Mouse (Mus musculus) erythroid progenitor cell, adult 5-6 weeks (primary cell): ENCODE results near the gene Thada. TPM values are rescaled to one million over a fixed set of nuclear protein-coding genes. Genes with fewer than 3 reads are reported as not detected.

ENCODE experiments used
- ATAC-seq: replicated peaks from 2 replicates; pipeline ENCODE4 v1.8.0; 2016; ENCODE audit warnings: moderate number of reproducible peaks, mild to moderate bottlenecking, moderate TSS enrichment, inconsistent platforms; ENCODE audit not compliant: poor library complexity, low FRiP score, severe bottlenecking
- total RNA-seq, 2 experiments: library from RNA; stranded (forward) in 1 of 2; stranded (reverse) in 1 of 2; fragments of 150-400 nt in 1 of 2; fragments of 186-747, 209-891 nt in 1 of 2; gene quantifications; 2 replicates each; pipeline versions ENCODE4 v1.2.3 to v1.2.4; 2015 to 2017; ENCODE audit warnings: low replicate concordance in 2 of 2

Gene Thada
- total RNA-seq, 2 experiments from 2014 or later, result 7.5 to 10.9 TPM

GRCm38 (mm10) chr17:84197912-84198344 is 268.1 kb downstream of the Thada start:
- no peak for ATAC-seq

- no peak for ATAC-seq
These were observed 269.7 kb downstream of the Thada start for GRCm38 (mm10) chr17:84196329-84196728.

GRCm38 (mm10) chr17:84195835-84196234 is 270.2 kb downstream of the Thada start:
- no peak for ATAC-seq

- no peak for ATAC-seq
These were observed 271.0 kb downstream of the Thada start for GRCm38 (mm10) chr17:84195003-84195395.

- ATAC-seq, result no peak
These were observed 271.6 kb downstream of the Thada start for GRCm38 (mm10) chr17:84194282-84195002.

- no peak for ATAC-seq
These were observed 272.6 kb downstream of the Thada start for GRCm38 (mm10) chr17:84193411-84193810.

- no peak for ATAC-seq
These were observed 274.1 kb downstream of the Thada start for GRCm38 (mm10) chr17:84191946-84192345.

- ATAC-seq, result no peak
These were observed 275.1 kb downstream of the Thada start for GRCm38 (mm10) chr17:84190885-84191284.

- ATAC-seq, result no peak
These were observed 276.7 kb downstream of the Thada start for GRCm38 (mm10) chr17:84189127-84189854.

GRCm38 (mm10) chr17:84188374-84188961 is 277.5 kb downstream of the Thada start:
- ATAC-seq, result peak; percentile 68

GRCm38 (mm10) chr17:84187727-84188373 is 278.2 kb downstream of the Thada start, which contains the start of gene Zfp36l2:
Gene Zfp36l2 (minus strand): TSS chr17:84187947.
- peak; percentile 12 for ATAC-seq

- peak; percentile 31 for ATAC-seq
These were observed 278.7 kb downstream of the Thada start for GRCm38 (mm10) chr17:84187264-84187663.

GRCm38 (mm10) chr17:84186451-84187202 is 279.4 kb downstream of the Thada start:
- ATAC-seq, result no peak

- peak; percentile 3; the same call in 1 of the 2 replicates for ATAC-seq
These were observed 280.2 kb downstream of the Thada start for GRCm38 (mm10) chr17:84185581-84186450.

GRCm38 (mm10) chr17:84185011-84185411 is 281.0 kb downstream of the Thada start:
- ATAC-seq, result no peak

- ATAC-seq, result peak; percentile 68
These were observed 282.7 kb downstream of the Thada start for GRCm38 (mm10) chr17:84183291-84183781.

- no peak for ATAC-seq
These were observed 283.4 kb downstream of the Thada start for GRCm38 (mm10) chr17:84182311-84183271.
